22 mouse cellular contexts compared by ENCODE assay signal in genomic region chr2:58786177-58786576, GRCm38 (mm10).
DNase-seq lines count a peak whose midpoint lies in the region; ATAC-seq and TF ChIP-seq lines count a peak whose summit lies in the region.
"Had no signal": no experiment of that assay in that cellular context is flagged by ENCODE, and none has a peak within 500 bp of the region (broad histone marks: within the 10 kb centered on the region; RNA-seq: fewer than 3 reads in every experiment).

No protein-coding gene starts in this region.

- H3K27me3 ChIP-seq in liver, adult 2 months (ENCODE audit: control insufficient read depth, insufficient read depth, low read length) = no peaks in the 10 kb centered on the region
- H3K27me3 ChIP-seq in liver, embryonic 12.5 days (replicated peaks) = no peaks in the 10 kb centered on the region
- no peaks in the 10 kb centered on the region for H3K27me3 ChIP-seq in midbrain, embryonic 11.5 days (ENCODE audit: control insufficient read depth, insufficient read depth, low read length)
- H3K27me3 ChIP-seq in midbrain, embryonic 14.5 days (ENCODE audit: control insufficient read depth, insufficient read depth, low read length) = no peaks in the 10 kb centered on the region
- H3K27me3 ChIP-seq in intestine, embryonic 16.5 days (replicated peaks; ENCODE audit: control insufficient read depth, insufficient read depth, low read length) = no peaks in the 10 kb centered on the region
- H3K27me3 ChIP-seq: embryonic facial prominence, embryonic 12.5 days; forebrain, embryonic 15.5 days; megakaryocyte, embryonic 14.5 days; midbrain, embryonic 13.5 days had no signal

- peaks cover 80% of the 10 kb centered on the region for H3K36me3 ChIP-seq in liver, adult 2 months (ENCODE audit: control insufficient read depth, insufficient read depth, low read length)
- H3K36me3 ChIP-seq in liver, embryonic 12.5 days = no peaks in the 10 kb centered on the region
- no peaks in the 10 kb centered on the region for H3K36me3 ChIP-seq in midbrain, embryonic 11.5 days (ENCODE audit: control insufficient read depth, insufficient read depth, low read length)
- no peaks in the 10 kb centered on the region for H3K36me3 ChIP-seq in midbrain, embryonic 14.5 days (ENCODE audit: control insufficient read depth, insufficient read depth, low read length)
- H3K36me3 ChIP-seq in intestine, embryonic 16.5 days (ENCODE audit: control insufficient read depth, insufficient read depth, low read length) = no peaks in the 10 kb centered on the region
- H3K36me3 ChIP-seq: embryonic facial prominence, embryonic 12.5 days; forebrain, embryonic 10.5 days; forebrain, embryonic 15.5 days; midbrain, embryonic 13.5 days had no signal

- no peak overlapping the region for H3K4me3 ChIP-seq in liver, adult 2 months (ENCODE audit: insufficient read depth, low read depth, low read length)
- H3K4me3 ChIP-seq in liver, embryonic 12.5 days = no peak overlapping the region
- no peak overlapping the region for H3K4me3 ChIP-seq in midbrain, embryonic 11.5 days (ENCODE audit: low read depth, low read length)
- no peak overlapping the region for H3K4me3 ChIP-seq in midbrain, embryonic 14.5 days (replicated peaks; ENCODE audit: low read depth, low read length)
- H3K4me3 ChIP-seq in intestine, embryonic 16.5 days (ENCODE audit: low read length) = no peak overlapping the region
- H3K4me3 ChIP-seq: embryonic facial prominence, embryonic 12.5 days; forebrain, embryonic 10.5 days; forebrain, embryonic 15.5 days; gastrocnemius, adult 2 months; megakaryocyte, embryonic 14.5 days; midbrain, embryonic 13.5 days had no signal

- no peak for TF ChIP-seq POLR2A in liver, adult 2 months (IDR thresholded peaks at IDR 0.05; ENCODE audit: extremely low read depth, insufficient read depth, low read length)

- no peaks in the 10 kb centered on the region for H3K79me2 ChIP-seq in liver, adult 2 months (ENCODE audit: control insufficient read depth, insufficient read depth, low read length)

- H3K9ac ChIP-seq in liver, adult 2 months (ENCODE audit: low read depth, low read length) = no peak overlapping the region
- H3K9ac ChIP-seq in liver, embryonic 12.5 days = no peak overlapping the region
- H3K9ac ChIP-seq in midbrain, embryonic 11.5 days (ENCODE audit: low read length) = no peak overlapping the region
- H3K9ac ChIP-seq in midbrain, embryonic 14.5 days (replicated peaks; ENCODE audit: low read length) = no peak overlapping the region
- no peak overlapping the region for H3K9ac ChIP-seq in intestine, embryonic 16.5 days (ENCODE audit: low read depth, low read length)
- H3K9ac ChIP-seq: embryonic facial prominence, embryonic 12.5 days; forebrain, embryonic 15.5 days; hindbrain, embryonic 14.5 days; midbrain, embryonic 13.5 days had no signal

- no peaks in the 10 kb centered on the region for H3K4me1 ChIP-seq in liver, adult 2 months (ENCODE audit: control insufficient read depth, insufficient read depth, low read length)
- no peaks in the 10 kb centered on the region for H3K4me1 ChIP-seq in liver, embryonic 12.5 days
- H3K4me1 ChIP-seq in midbrain, embryonic 11.5 days (ENCODE audit: control insufficient read depth, insufficient read depth, low read length) = no peaks in the 10 kb centered on the region; the same call in 1 of the 2 replicates
- no peaks in the 10 kb centered on the region for H3K4me1 ChIP-seq in midbrain, embryonic 14.5 days (ENCODE audit: control insufficient read depth, insufficient read depth, low read length)
- no peaks in the 10 kb centered on the region for H3K4me1 ChIP-seq in intestine, embryonic 16.5 days (ENCODE audit: control insufficient read depth, insufficient read depth, low read length)
- H3K4me1 ChIP-seq: megakaryocyte, embryonic 14.5 days had no signal

- 56% methylated on average over 3 of the region's 3 CpGs for WGBS in liver, adult 2 months
- WGBS in liver, embryonic 12.5 days (ENCODE audit: insufficient replicate concordance) = 66% methylated on average over 3 of the region's 3 CpGs
- WGBS in midbrain, embryonic 11.5 days = 74% methylated on average over 3 of the region's 3 CpGs
- WGBS in midbrain, embryonic 14.5 days = 91% methylated on average over 3 of the region's 3 CpGs
- WGBS in intestine, embryonic 16.5 days = 42% methylated on average over 3 of the region's 3 CpGs

- no peak for TF ChIP-seq CTCF in liver, adult 2 months (IDR thresholded peaks at IDR 0.05; ENCODE audit: low read depth, low read length)

- H3K27ac ChIP-seq in liver, adult 2 months (replicated peaks; ENCODE audit: insufficient read depth, low read depth, low read length) = 0 out of 2 replicates have a peak overlapping the region, but pooled peaks have one; percentile 6
- no peak overlapping the region for H3K27ac ChIP-seq in liver, embryonic 12.5 days
- H3K27ac ChIP-seq in midbrain, embryonic 11.5 days (ENCODE audit: low read depth, low read length) = no peak overlapping the region
- H3K27ac ChIP-seq in midbrain, embryonic 14.5 days (replicated peaks; ENCODE audit: low read depth, low read length) = no peak overlapping the region
- no peak overlapping the region for H3K27ac ChIP-seq in intestine, embryonic 16.5 days (ENCODE audit: low read length)
- H3K27ac ChIP-seq: embryonic facial prominence, embryonic 12.5 days; forebrain, embryonic 10.5 days; forebrain, embryonic 15.5 days; gastrocnemius, adult 2 months; hindbrain, embryonic 14.5 days; midbrain, embryonic 13.5 days had no signal

- no peak for DNase-seq in liver, adult 2 months (ENCODE audit: extremely low read depth, low read depth, low spot score)
- peak; percentile 19 for DNase-seq in midbrain, embryonic 11.5 days (ENCODE audit: low spot score, missing footprints)
- DNase-seq in midbrain, embryonic 14.5 days = no peak
- DNase-seq in lung, postnatal 10 days = peak; percentile 34
- DNase-seq: adrenal gland, postnatal 25 days; B cell, adult 2 months; cerebellum, adult 11-12 months; cerebellum, adult 9-11 months; embryo, embryonic 11 days; gastrocnemius, adult 2 months; gastrocnemius, postnatal 36 days; kidney, adult 11 months; kidney, postnatal 25 days had no signal

- ATAC-seq in liver, embryonic 12.5 days = no peak
- no peak for ATAC-seq in midbrain, embryonic 11.5 days (ENCODE audit: low FRiP score)
- ATAC-seq in midbrain, embryonic 14.5 days (ENCODE audit: low FRiP score, low TSS enrichment) = no peak
- ATAC-seq in intestine, embryonic 16.5 days = no peak
- ATAC-seq: midbrain, embryonic 13.5 days had no signal

- H3K9me3 ChIP-seq in liver, embryonic 12.5 days (replicated peaks) = no peaks in the 10 kb centered on the region
- H3K9me3 ChIP-seq in midbrain, embryonic 11.5 days (ENCODE audit: control insufficient read depth, low read length) = no peaks in the 10 kb centered on the region
- no peaks in the 10 kb centered on the region for H3K9me3 ChIP-seq in midbrain, embryonic 14.5 days (ENCODE audit: control insufficient read depth, low read length)
- H3K9me3 ChIP-seq in intestine, embryonic 16.5 days (ENCODE audit: control insufficient read depth, low read length) = no peaks in the 10 kb centered on the region
- H3K9me3 ChIP-seq: embryonic facial prominence, embryonic 12.5 days; forebrain, embryonic 10.5 days; forebrain, embryonic 15.5 days; midbrain, embryonic 13.5 days had no signal

- H3K4me2 ChIP-seq in liver, embryonic 12.5 days = no peak overlapping the region
- no peak overlapping the region for H3K4me2 ChIP-seq in midbrain, embryonic 11.5 days
- H3K4me2 ChIP-seq in midbrain, embryonic 14.5 days (ENCODE audit: low read length) = no peak overlapping the region
- no peak overlapping the region for H3K4me2 ChIP-seq in intestine, embryonic 16.5 days (ENCODE audit: low read depth, low read length)
- H3K4me2 ChIP-seq: embryonic facial prominence, embryonic 12.5 days; forebrain, embryonic 15.5 days; hindbrain, embryonic 14.5 days; liver, embryonic 11.5 days; midbrain, embryonic 13.5 days had no signal

Comparison
In these comparisons a context has a peak if more than half of its experiments do, and no peak if none do; other contexts are left out.
1. DNase-seq: peak in midbrain, embryonic 11.5 days (single experiment) and lung, postnatal 10 days (single experiment); none in liver, adult 2 months (single experiment) and midbrain, embryonic 14.5 days (single experiment).